Mouse (Mus musculus) cortical plate, adult 2 months (tissue): Measurements from ENCODE around the gene Cdc123.

Experiments used
- CTCF ChIP-seq: fragments of 200-500 bp; IDR thresholded peaks from 2 replicates; pipeline ENCODE4 v1.5.1; 2011; ENCODE audit warnings: mild to moderate bottlenecking, control low read depth, low read length; ENCODE audit not compliant: insufficient read depth; ENCODE audit errors: extremely low read depth
- POLR2A ChIP-seq: fragments of 200-500 bp; IDR thresholded peaks from 2 replicates; pipeline ENCODE4 v1.6.1; 2011; ENCODE audit warnings: mild to moderate bottlenecking, low read length, control low read depth; ENCODE audit not compliant: insufficient read depth; ENCODE audit errors: extremely low read depth

DNA sequence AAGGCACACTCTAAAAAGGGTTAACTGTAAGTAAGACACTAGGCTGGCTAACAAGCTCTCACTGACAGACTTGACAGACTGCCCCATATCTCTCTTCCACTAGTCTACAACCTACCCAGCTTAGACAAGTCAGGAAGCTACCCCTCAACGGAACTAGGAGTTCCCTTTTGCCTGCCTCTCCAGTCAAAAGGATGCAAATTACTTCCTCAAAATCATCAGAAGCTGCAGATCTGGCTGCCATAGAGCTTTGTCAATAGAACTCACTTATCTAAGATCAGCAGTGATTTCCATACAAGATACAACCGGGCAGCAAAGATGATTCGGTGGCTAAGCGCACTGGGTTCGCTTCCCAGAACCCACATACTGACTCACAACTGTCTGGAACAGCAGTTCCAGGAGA, 20.3 kb downstream of the Cdc123 start:
- TF ChIP-seq CTCF (no peak), POLR2A (no peak)
